Mouse (Mus musculus) CH12.LX (cell line): ENCODE data around the gene Otogl. TPM values are rescaled to one million over a fixed set of nuclear protein-coding genes. Genes with fewer than 3 reads are reported as not detected.

ENCODE experiments used
- DNase-seq: peaks from one replicate; pipeline ENCODE4 v3.0.0-alpha.2; 2013; ENCODE audit errors: extremely low read depth
- H3K27ac ChIP-seq: 2 replicates; pipeline ENCODE4 v1.5.1; 2012; ENCODE audit warnings: low read depth, mild to moderate bottlenecking, control low read depth, moderate library complexity; ENCODE audit not compliant: insufficient read depth
- H3K27me3 ChIP-seq: replicated peaks from 2 replicates; pipeline ENCODE3; 2012; ENCODE audit warnings: inconsistent platforms
- H3K36me3 ChIP-seq, 2 experiments: replicated peaks in 1 of 2; 2 replicates each; pipeline versions ENCODE3 to v1.6.1; 2012; ENCODE audit warnings: inconsistent platforms in 1 of 2, low read length in 1 of 2, mild to moderate bottlenecking in 1 of 2, mixed read lengths in 1 of 2, moderate library complexity in 1 of 2; ENCODE audit not compliant: control insufficient read depth in 1 of 2, insufficient read depth in 1 of 2
- H3K4me1 ChIP-seq, 2 experiments: 2 replicates each; pipeline ENCODE4 v1.6.1; 2012; ENCODE audit warnings: inconsistent platforms in 1 of 2, moderate library complexity in 1 of 2; ENCODE audit not compliant: insufficient read depth in 2 of 2, control insufficient read depth in 1 of 2
- H3K4me2 ChIP-seq: 2 replicates; pipeline ENCODE4 v1.6.1; 2012; ENCODE audit warnings: low read depth, mild to moderate bottlenecking, control low read depth; ENCODE audit not compliant: poor library complexity, insufficient read depth, severe bottlenecking
- H3K4me3 ChIP-seq, 3 experiments: fragments of 150-350 bp in 1 of 3; sonication (generic) in 1 of 3; replicated peaks in 1 of 3; 2 replicates each; pipeline versions ENCODE3 to v1.5.1; 2011 to 2012; ENCODE audit warnings: low read depth in 2 of 3, low read length in 2 of 3, mild to moderate bottlenecking in 2 of 3, moderate library complexity in 2 of 3, control low read depth in 1 of 3, improper control_type of control experiment in 1 of 3, inconsistent platforms in 1 of 3, mixed read lengths in 1 of 3; ENCODE audit not compliant: poor library complexity in 1 of 3
- H3K79me2 ChIP-seq: replicated peaks from 2 replicates; pipeline ENCODE4 v1.6.1; 2012; ENCODE audit warnings: mild to moderate bottlenecking, moderate library complexity; ENCODE audit not compliant: control insufficient read depth, poor library complexity, insufficient read depth, severe bottlenecking; ENCODE audit errors: extremely low read depth
- H3K9ac ChIP-seq: 2 replicates; pipeline ENCODE4 v1.6.1; 2012; ENCODE audit warnings: low read depth, mild to moderate bottlenecking, control low read depth, moderate library complexity; ENCODE audit not compliant: insufficient read depth
- H3K9me3 ChIP-seq: replicated peaks from 2 replicates; pipeline ENCODE3; 2012; ENCODE audit warnings: low read length, inconsistent platforms, mixed read lengths
- CHD1 ChIP-seq: IDR thresholded peaks from 2 replicates; pipeline ENCODE4 v1.6.1; 2012; ENCODE audit warnings: low read depth, low read length, improper control_type of control experiment, inconsistent platforms
- CHD2 ChIP-seq: IDR thresholded peaks from 2 replicates; pipeline ENCODE4 v1.6.1; 2011; ENCODE audit warnings: low read length, improper control_type of control experiment
- CTCF ChIP-seq, 2 experiments: IDR thresholded peaks in 1 of 2; conservative IDR thresholded peaks in 1 of 2; 2 replicates each; pipeline ENCODE4 v1.5.1; 2011 to 2012; ENCODE audit warnings: low read depth in 2 of 2, low read length in 2 of 2, improper control_type of control experiment in 1 of 2, inconsistent platforms in 1 of 2, mild to moderate bottlenecking in 1 of 2, moderate library complexity in 1 of 2
- EP300 ChIP-seq: IDR thresholded peaks from 2 replicates; pipeline ENCODE4 v1.6.1; 2011; ENCODE audit warnings: low read length, improper control_type of control experiment
- ETS1 ChIP-seq: conservative IDR thresholded peaks from 2 replicates; pipeline ENCODE4 v1.6.1; 2012; ENCODE audit warnings: low read depth, mild to moderate bottlenecking, inconsistent platforms, low read length, improper control_type of control experiment, moderate library complexity
- GABPA ChIP-seq: IDR thresholded peaks from 2 replicates; pipeline ENCODE4 v1.6.1; 2012; ENCODE audit warnings: low read depth, low read length, improper control_type of control experiment, inconsistent platforms; ENCODE audit not compliant: insufficient replicate concordance
- IRF4 ChIP-seq: IDR thresholded peaks from 2 replicates; pipeline ENCODE4 v1.6.1; 2014; ENCODE audit warnings: low read depth, mild to moderate bottlenecking, inconsistent platforms, low read length, improper control_type of control experiment
- JUN ChIP-seq: IDR thresholded peaks from 2 replicates; pipeline ENCODE4 v1.6.1; 2011; ENCODE audit warnings: low read depth, mild to moderate bottlenecking, low read length, improper control_type of control experiment, moderate library complexity; ENCODE audit not compliant: insufficient read depth
- JUND ChIP-seq: conservative IDR thresholded peaks from 2 replicates; pipeline ENCODE4 v1.6.1; 2011; ENCODE audit warnings: low read depth, low read length, improper control_type of control experiment
- KAT2A ChIP-seq: IDR thresholded peaks from 2 replicates; pipeline ENCODE4 v1.6.1; 2012; ENCODE audit warnings: low read length, improper control_type of control experiment, inconsistent platforms; ENCODE audit not compliant: insufficient replicate concordance
- MAX ChIP-seq: IDR thresholded peaks from 2 replicates; pipeline ENCODE4 v1.6.1; 2011; ENCODE audit warnings: low read length, improper control_type of control experiment
- MEF2A ChIP-seq: IDR thresholded peaks from 2 replicates; pipeline ENCODE4 v1.6.1; 2014; ENCODE audit warnings: low read depth, mild to moderate bottlenecking, inconsistent platforms, low read length, improper control_type of control experiment, borderline replicate concordance
- NELFE ChIP-seq: IDR thresholded peaks from 2 replicates; pipeline ENCODE4 v1.6.1; 2011; ENCODE audit warnings: low read depth, low read length, improper control_type of control experiment
- NRF1 ChIP-seq: IDR thresholded peaks from 2 replicates; pipeline ENCODE4 v1.6.1; 2014; ENCODE audit warnings: low read depth, mild to moderate bottlenecking, inconsistent platforms, low read length, improper control_type of control experiment, moderate library complexity
- PAX5 ChIP-seq: IDR thresholded peaks from 2 replicates; pipeline ENCODE4 v1.6.1; 2012; ENCODE audit warnings: low read length, inconsistent platforms, mixed read lengths
- POLR2A ChIP-seq: IDR thresholded peaks from 2 replicates; pipeline ENCODE4 v1.6.1; 2011; ENCODE audit warnings: low read depth, mild to moderate bottlenecking, improper control_type of control experiment, low read length
- POLR2AphosphoS2 ChIP-seq: IDR thresholded peaks from 2 replicates; pipeline ENCODE4 v1.6.1; 2011; ENCODE audit warnings: low read depth, low read length, improper control_type of control experiment
- RAD21 ChIP-seq: IDR thresholded peaks from 2 replicates; pipeline ENCODE4 v1.6.1; 2011; ENCODE audit warnings: low read depth, mild to moderate bottlenecking, low read length, improper control_type of control experiment, moderate library complexity
- SIN3A ChIP-seq: IDR thresholded peaks from 2 replicates; pipeline ENCODE4 v1.6.1; 2012; ENCODE audit warnings: low read length, improper control_type of control experiment, inconsistent platforms
- SMC3 ChIP-seq: IDR thresholded peaks from 2 replicates; pipeline ENCODE4 v1.6.1; 2011; ENCODE audit warnings: low read depth, low read length, improper control_type of control experiment
- TBP ChIP-seq: conservative IDR thresholded peaks from 2 replicates; pipeline ENCODE4 v1.6.1; 2011; ENCODE audit warnings: low read depth, low read length, improper control_type of control experiment
- UBTF ChIP-seq: IDR thresholded peaks from 2 replicates; pipeline ENCODE4 v1.6.1; 2012; ENCODE audit warnings: low read depth, mild to moderate bottlenecking, inconsistent platforms, low read length, improper control_type of control experiment, moderate library complexity
- USF1 ChIP-seq: IDR thresholded peaks from 2 replicates; pipeline ENCODE4 v1.6.1; 2014; ENCODE audit warnings: low read depth, mild to moderate bottlenecking, inconsistent platforms, low read length, improper control_type of control experiment
- USF2 ChIP-seq: conservative IDR thresholded peaks from 2 replicates; pipeline ENCODE4 v1.6.1; 2011; ENCODE audit warnings: low read depth, low read length, improper control_type of control experiment
- ZC3H11A ChIP-seq: IDR thresholded peaks from 2 replicates; pipeline ENCODE4 v1.6.1; 2012; ENCODE audit warnings: low read depth, mild to moderate bottlenecking, inconsistent platforms, low read length, improper control_type of control experiment
- ZKSCAN1 ChIP-seq: IDR thresholded peaks from 2 replicates; pipeline ENCODE4 v1.6.1; 2012; ENCODE audit warnings: low read depth, inconsistent platforms, low read length, improper control_type of control experiment, borderline replicate concordance
- dilution Hi-C: fragments of 300-500 bp; cut with MboI; formaldehyde crosslinking; loops from 2 replicates; pipeline ENCODE4 v1.14.3; 2020; ENCODE audit warnings: low sequenced_read_pairs; ENCODE audit not compliant: extremely low pct_unique_long_range_greater_than_20kb, extremely low pct_ligation_motif_present
- in situ Hi-C: fragments of 300-500 bp; cut with MboI; formaldehyde crosslinking; loops from 3 replicates; pipeline ENCODE4 v1.14.3; 2019; ENCODE audit warnings: low sequenced_read_pairs, low pct_ligation_motif_present, low pct_unique_long_range_greater_than_20kb, mixed read lengths
- polyA plus RNA-seq: library from polyadenylated mRNA; unstranded; fragments of >175 nt; gene quantifications from 2 replicates; pipeline ENCODE4 v1.2.1, GENCODE M21; 2012; ENCODE audit warnings: low read depth; ENCODE audit not compliant: insufficient read length
- total RNA-seq, 2 experiments: library from RNA; depleted of rRNA; stranded (reverse); fragments of 300-350 nt in 1 of 2; fragments of >200 nt in 1 of 2; gene quantifications; 2 replicates each; pipeline ENCODE4 v1.2.3; 2012 to 2014

Gene Otogl
- total and polyA plus RNA-seq, 3 experiments: 1.1 to 3.2 (median 2.1) TPM

DNA sequence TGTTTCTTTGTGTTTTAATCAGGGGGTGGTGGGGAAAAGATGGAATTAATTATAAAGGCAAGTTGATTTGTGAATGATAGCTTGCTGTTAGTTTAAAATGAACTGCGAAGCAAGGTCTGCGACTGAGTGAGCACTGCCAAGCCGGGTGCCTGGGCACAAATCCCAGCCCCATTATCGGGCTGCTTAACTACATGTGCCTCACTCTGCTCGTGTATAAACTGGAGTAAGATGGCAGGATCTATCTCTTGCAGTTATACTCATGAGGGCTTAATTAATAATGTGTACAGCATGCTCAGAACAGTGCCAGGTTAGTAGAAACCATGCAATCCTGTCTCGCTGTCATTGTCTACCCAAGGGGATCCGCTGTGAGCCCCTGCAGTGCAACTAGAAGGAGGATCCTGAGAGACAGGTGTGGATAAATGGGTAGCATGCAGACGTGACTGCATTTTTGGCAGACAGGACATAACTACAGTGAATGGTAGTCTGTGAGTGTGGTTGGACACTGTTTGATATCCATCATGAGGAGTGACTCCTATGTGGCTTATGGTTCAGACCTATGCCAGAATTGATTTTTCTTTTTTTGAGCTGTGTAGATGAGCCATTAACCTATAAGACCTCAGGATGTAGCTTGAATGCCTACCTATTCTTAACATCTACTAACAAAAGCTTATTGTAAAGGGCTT lies 51.6 kb downstream of the Otogl start:
- dilution Hi-C loops (no loop called here), in situ Hi-C loops (no loop called here)
- Histone ChIP-seq H3K9me3 (no peaks in the 10 kb centered on the region), H3K27ac (no peak overlapping the region), H3K79me2 (no peaks in the 10 kb centered on the region), H3K4me3 (no peak overlapping the region), H3K36me3 (no peaks in the 10 kb centered on the region), H3K4me1 (no peaks in the 10 kb centered on the region), H3K4me2 (no peak overlapping the region), H3K9ac (no peak overlapping the region), H3K27me3 (no peaks in the 10 kb centered on the region)
- DNase-seq: no peak
- TF ChIP-seq USF1: no peak
- no peak for TF ChIP-seq USF2
- no peak for TF ChIP-seq IRF4

- Histone ChIP-seq H3K9me3 (no peaks in the 10 kb centered on the region), H3K36me3 (no peaks in the 10 kb centered on the region), H3K4me2 (no peak overlapping the region), H3K4me1 (no peaks in the 10 kb centered on the region), H3K79me2 (no peaks in the 10 kb centered on the region), H3K4me3 (no peak overlapping the region), H3K27me3 (no peaks in the 10 kb centered on the region), H3K9ac (no peak overlapping the region), H3K27ac (no peak overlapping the region)
- dilution Hi-C loops (no loop called here), in situ Hi-C loops (no loop called here)
- peak; percentile 3 for DNase-seq
- TF ChIP-seq SIN3A: no peak
These were observed 52.7 kb downstream of the Otogl start for GRCm38 (mm10) chr10:107859220-107859619.

GRCm38 (mm10) chr10:107858684-107859083 lies 53.2 kb downstream of the Otogl start:
- Histone ChIP-seq H3K9ac (no peak overlapping the region), H3K4me2 (no peak overlapping the region), H3K4me1 (no peaks in the 10 kb centered on the region), H3K4me3 (no peak overlapping the region), H3K27me3 (no peaks in the 10 kb centered on the region), H3K79me2 (no peaks in the 10 kb centered on the region), H3K9me3 (no peaks in the 10 kb centered on the region), H3K27ac (no peak overlapping the region), H3K36me3 (no peaks in the 10 kb centered on the region)
- dilution Hi-C loops (no loop called here), in situ Hi-C loops (no loop called here)
- DNase-seq: peak; percentile 54
- TF ChIP-seq JUN (no peak), KAT2A (no peak), ZKSCAN1 (no peak), CHD2 (no peak), POLR2AphosphoS2 (no peak), USF1 (no peak), USF2 (no peak), ETS1 (no peak), SIN3A (no peak), TBP (no peak), SMC3 (peak; percentile 69), EP300 (no peak), CHD1 (no peak), MEF2A (no peak), NRF1 (no peak), PAX5 (no peak), POLR2A (no peak), MAX (no peak), NELFE (peak; percentile 20; the same call in 1 of the 2 replicates), UBTF (no peak), ZC3H11A (peak; percentile 14; the same call in 1 of the 2 replicates), CTCF (conservative IDR thresholded peaks at IDR 0.05 in 1 of 2, IDR thresholded peaks at IDR 0.05 in 1 of 2; ENCODE audit: low read depth in 2 of 2, low read length in 2 of 2) (peak; percentile 74 to 78), RAD21 (peak; percentile 82), GABPA (no peak), JUND (no peak)
